Mouse (Mus musculus): ENCODE data around the gene Plppr1.

- TF ChIP-seq GATA1 (IDR thresholded peaks at IDR 0.05; ENCODE audit: borderline replicate concordance, low read length) = no peak
- no peak for TF ChIP-seq FLI1 (IDR thresholded peaks at IDR 0.05; ENCODE audit: low read length)
Observed at GRCm38 (mm10) chr4:49321903-49322635, 263.0 kb downstream of the Plppr1 start.

All from megakaryocyte, embryonic 14.5 days (primary cell).